Mouse (Mus musculus): ENCODE data around the gene Tcea2. TPM values are rescaled to one million over a fixed set of nuclear protein-coding genes. Genes with fewer than 3 reads are reported as not detected.

The Tcea2 gene
- total RNA-seq, 1 experiment from 2014 or later = 9.1 TPM

DNA sequence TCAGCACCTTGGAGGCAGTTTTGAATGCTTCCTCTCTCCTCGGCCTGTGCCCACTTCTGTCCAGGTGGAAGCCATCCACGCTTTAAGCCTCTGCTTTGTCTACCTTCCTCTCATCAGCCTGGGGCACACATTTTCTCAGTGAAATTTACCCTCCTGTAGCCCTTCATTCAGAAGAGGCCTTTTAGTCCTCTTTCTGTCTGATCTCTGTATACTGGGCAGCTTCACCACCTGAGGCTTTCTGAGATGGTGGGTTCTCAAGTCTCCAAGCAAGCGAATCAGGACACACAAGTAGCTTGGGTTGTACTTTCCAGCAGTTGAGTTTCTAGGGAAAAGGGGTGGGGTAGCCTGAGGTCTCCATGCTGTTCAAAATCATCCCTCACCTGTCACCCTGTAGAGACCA is 12.2 kb downstream of the Tcea2 start:
- no peak for ATAC-seq (replicated peaks in 1 of 2; ENCODE audit: insufficient read depth in 1 of 2, low FRiP score in 2 of 2, low TSS enrichment in 1 of 2, low read depth in 1 of 2, poor library complexity in 2 of 2, severe bottlenecking in 2 of 2)

DNA sequence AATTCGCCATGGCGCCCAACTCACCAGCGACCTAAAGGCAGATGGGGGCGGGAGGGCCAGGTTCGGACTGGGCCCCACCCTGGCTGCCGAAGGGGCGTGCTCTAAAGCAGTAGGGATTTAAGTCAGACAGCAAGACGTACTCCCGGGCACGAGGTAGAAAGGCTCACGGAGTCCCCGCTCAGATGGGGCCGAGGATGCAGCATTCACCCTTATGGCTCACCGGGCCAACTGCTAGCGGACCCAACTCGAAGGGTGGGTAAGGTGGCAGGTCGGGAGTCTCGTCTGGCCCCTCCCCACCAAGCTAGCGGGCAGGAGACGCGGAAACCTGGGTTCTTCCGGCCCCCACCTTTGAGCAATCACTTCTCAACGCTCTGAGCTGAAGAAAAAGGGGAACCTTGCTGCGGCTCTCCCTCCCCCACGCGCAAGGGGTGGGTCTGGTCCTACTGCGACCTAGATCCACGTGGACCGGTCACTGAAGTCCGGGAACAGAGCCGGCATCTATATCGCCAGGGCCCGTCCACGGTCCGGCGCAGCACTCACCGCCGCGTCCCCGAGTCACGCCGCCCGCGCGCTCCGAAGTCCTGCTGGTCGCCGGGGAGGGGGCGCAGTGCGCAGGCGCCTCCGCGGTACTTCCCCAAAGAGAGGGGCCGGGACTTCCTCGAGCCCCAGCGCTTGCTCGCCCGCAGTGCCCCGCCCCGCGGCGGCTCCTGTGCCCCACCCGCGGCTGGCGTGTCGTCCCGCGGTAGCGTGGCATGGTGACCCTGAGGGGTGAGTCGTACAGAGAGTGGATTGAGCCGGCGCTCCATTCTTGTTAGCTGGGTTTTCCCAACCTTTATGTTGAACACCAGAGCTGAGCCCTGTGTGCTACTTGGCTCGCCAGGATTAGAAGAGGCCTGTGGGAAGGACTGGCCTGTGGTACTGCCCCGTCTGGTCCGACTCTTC is 13.5 kb downstream of the Tcea2 start, which contains the start of gene Rgs19:
Rgs19 (minus strand) TSS at position 639 of the 942 bp plus-strand sequence.
- ATAC-seq (replicated peaks in 1 of 2; ENCODE audit: insufficient read depth in 1 of 2, low FRiP score in 2 of 2, low TSS enrichment in 1 of 2, low read depth in 1 of 2, poor library complexity in 2 of 2, severe bottlenecking in 2 of 2) = peak; percentile 79 to 81

DNA sequence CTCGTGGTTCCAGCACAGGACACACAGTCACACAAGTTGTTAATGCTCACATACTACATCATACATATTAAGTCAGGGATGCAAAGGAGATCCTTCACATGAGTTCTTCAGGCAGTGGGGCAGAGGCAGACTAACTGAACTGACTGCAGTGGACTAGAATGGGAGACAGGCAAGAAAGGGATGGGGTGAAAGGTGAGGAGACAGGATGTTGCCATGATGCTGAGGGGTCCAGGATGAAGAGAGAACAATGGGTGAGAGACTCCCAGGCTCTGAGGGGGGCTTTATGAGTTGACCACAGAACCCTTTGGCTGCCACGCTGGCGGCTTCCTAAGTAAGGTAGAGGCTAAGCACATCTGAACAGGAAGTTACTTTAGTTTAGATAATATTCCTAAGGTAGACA is 14.5 kb downstream of the Tcea2 start:
- ATAC-seq (replicated peaks in 1 of 2; ENCODE audit: insufficient read depth in 1 of 2, low FRiP score in 2 of 2, low TSS enrichment in 1 of 2, low read depth in 1 of 2, poor library complexity in 2 of 2, severe bottlenecking in 2 of 2) = no peak

DNA sequence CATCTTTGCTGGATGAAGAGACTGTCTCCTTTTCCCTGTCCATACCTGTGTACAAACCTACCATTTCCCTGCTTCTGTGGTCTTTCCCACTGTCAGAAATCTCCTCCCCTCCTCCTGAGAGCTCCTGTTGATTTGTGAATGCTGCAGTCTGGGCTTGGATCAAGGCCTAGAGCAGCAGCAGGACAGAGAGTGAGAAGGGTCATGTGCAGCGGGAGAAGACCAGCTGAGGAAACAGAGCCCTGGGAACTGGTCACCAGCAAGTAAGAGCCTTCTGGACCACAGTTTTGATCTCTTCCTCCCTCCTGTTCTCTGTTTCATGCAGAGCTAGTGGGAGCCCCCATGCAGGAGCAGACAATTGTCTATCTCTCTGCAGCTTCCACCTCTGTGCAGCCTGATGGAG is 15.7 kb downstream of the Tcea2 start:
- ATAC-seq (replicated peaks in 1 of 2; ENCODE audit: insufficient read depth in 1 of 2, low FRiP score in 2 of 2, low TSS enrichment in 1 of 2, low read depth in 1 of 2, poor library complexity in 2 of 2, severe bottlenecking in 2 of 2) = no peak

DNA sequence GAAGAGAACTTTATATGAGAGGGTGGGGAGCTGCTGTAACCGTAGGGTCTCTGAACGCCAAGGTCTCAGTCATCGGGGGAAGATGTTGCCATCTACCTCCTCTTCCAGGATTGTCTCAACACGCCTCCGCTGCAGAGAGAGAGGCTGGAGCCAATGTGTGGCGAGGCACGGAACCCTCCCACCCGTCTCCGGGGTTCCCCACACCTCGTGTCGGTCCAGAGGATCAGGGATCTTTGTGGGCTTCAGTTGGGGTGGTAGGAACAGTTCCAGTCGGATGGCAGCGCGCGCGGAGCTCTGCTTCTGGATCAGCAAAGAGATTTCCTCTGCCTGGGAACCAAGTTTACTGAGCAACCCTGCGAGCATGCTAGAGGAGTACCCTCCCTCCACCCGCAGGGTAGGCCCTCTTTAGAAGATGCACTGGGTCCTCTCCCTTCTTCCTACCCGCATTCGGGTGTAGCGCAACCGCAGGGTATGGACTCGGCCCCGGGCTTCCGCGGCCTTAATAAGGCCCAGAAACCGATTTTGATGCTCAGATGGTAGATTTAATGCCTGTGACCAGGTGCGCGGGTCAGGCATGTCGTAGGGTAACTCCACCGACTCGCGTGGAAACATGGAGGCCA is 16.8 kb downstream of the Tcea2 start:
- no peak for ATAC-seq (replicated peaks in 1 of 2; ENCODE audit: insufficient read depth in 1 of 2, low FRiP score in 2 of 2, low TSS enrichment in 1 of 2, low read depth in 1 of 2, poor library complexity in 2 of 2, severe bottlenecking in 2 of 2)

DNA sequence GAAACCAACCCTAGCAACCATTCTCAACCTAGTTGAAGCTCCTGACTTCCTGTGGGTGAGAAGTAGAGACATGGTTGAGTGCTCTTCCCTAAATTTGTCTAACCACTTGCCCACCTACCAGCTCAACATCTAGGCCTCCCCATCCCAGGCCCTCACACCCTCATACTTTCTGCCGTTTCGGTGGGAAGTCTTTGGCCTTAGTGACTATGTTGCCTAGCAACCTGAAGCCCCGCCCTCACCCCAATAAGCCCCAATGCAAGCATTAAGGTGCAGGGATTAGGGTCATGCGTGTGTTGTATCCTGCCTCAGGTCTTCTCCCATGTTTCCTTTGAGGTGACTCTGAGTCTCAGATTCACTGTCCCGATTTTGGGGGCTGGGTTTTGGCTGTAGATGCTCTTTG is 18.1 kb downstream of the Tcea2 start, which contains the start of gene Lkaaear1:
Lkaaear1 (minus strand) TSS at position 202 of the 400 bp plus-strand sequence.
- no peak for ATAC-seq (replicated peaks in 1 of 2; ENCODE audit: insufficient read depth in 1 of 2, low FRiP score in 2 of 2, low TSS enrichment in 1 of 2, low read depth in 1 of 2, poor library complexity in 2 of 2, severe bottlenecking in 2 of 2)

DNA sequence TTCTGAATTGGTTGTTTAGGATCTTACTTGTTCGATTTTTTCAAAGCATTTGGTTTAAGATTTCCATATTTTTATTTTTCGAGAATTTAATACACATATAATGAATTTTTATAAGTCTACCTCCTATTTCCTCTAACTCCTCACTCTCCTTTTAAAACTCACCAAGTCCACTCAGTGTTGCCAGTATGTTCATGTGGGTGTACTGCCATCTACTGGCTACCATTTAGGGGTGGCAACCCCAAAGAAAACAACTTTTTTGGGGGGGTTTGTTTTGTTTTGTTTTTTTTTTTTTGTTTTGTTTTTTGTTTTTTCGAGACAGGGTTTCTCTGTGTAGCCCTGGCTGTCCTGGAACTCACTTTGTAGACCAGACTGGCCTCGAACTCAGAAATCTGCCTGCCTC is 26.6 kb downstream of the Tcea2 start:
- ATAC-seq (replicated peaks in 1 of 2; ENCODE audit: insufficient read depth in 1 of 2, low FRiP score in 2 of 2, low TSS enrichment in 1 of 2, low read depth in 1 of 2, poor library complexity in 2 of 2, severe bottlenecking in 2 of 2) = peak; percentile 56 to 69; a peak in 3 of 4 replicates

DNA sequence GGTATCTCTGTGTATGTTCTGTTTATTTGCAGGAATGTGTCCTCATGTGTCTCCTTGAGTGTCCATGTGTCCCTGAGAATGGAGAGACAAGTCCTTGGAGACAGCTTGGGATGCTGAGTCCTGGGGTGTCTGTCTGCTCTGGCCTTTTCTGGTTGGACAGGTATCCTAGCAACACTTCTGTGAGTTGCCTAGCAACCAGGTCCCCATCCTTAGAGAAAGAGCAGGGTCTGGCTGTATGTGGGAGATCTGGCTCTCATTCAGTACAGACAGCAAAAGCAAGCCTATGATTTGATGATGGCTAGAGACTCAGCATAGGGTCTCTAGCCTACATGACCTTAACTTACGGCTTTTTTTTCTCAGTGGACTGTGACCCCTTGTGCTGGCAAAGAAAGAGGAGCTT is 33.6 kb downstream of the Tcea2 start:
- no peak for ATAC-seq (replicated peaks in 1 of 2; ENCODE audit: insufficient read depth in 1 of 2, low FRiP score in 2 of 2, low TSS enrichment in 1 of 2, low read depth in 1 of 2, poor library complexity in 2 of 2, severe bottlenecking in 2 of 2)

DNA sequence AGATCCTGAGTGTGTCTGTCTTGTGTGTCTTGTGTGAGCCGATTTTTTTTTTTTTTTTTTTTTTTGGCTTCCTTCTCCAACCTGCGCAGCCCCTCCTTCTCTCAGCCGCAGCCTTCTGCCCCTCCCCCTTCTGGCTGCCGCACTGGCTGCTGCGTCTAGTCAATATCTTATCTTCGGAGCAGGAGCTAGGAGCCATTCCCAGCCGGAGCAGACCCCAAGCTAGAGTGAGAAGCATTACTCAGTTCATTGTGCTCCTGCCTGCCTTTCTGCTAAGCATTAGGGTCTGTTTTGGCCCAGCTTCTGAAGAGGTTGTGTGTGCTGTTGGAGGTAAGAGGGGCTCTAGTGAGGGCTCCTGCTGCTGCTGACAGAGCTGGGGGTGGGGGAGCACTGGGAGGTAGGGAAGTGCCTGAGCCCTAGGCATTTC is 34.8 kb downstream of the Tcea2 start, which contains the start of gene Oprl1:
Oprl1 (plus strand) TSS at position 114 of the 424 bp plus-strand sequence.
- ATAC-seq (replicated peaks in 1 of 2; ENCODE audit: insufficient read depth in 1 of 2, low FRiP score in 2 of 2, low TSS enrichment in 1 of 2, low read depth in 1 of 2, poor library complexity in 2 of 2, severe bottlenecking in 2 of 2) = peak; percentile 40 to 59; a peak in 3 of 4 replicates

DNA sequence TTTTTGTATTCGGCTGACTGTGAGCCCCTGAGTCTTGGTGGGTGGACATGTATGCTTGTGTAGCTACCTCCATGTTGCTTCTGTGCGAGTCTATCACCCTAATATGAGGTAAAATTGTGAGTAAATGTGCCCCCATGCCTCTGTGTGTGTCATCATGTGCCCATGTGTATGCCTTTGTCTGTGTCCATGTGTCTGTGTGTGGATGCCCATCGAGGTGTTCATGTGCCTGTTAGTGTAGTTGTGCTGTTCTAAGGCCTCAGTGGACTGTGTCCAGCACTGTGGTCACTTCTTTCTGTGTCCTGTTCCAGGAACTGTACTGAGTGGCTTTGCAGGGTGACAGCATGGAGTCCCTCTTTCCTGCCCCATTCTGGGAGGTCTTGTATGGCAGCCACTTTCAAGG is 35.3 kb downstream of the Tcea2 start:
- no peak for ATAC-seq (replicated peaks in 1 of 2; ENCODE audit: insufficient read depth in 1 of 2, low FRiP score in 2 of 2, low TSS enrichment in 1 of 2, low read depth in 1 of 2, poor library complexity in 2 of 2, severe bottlenecking in 2 of 2)

DNA sequence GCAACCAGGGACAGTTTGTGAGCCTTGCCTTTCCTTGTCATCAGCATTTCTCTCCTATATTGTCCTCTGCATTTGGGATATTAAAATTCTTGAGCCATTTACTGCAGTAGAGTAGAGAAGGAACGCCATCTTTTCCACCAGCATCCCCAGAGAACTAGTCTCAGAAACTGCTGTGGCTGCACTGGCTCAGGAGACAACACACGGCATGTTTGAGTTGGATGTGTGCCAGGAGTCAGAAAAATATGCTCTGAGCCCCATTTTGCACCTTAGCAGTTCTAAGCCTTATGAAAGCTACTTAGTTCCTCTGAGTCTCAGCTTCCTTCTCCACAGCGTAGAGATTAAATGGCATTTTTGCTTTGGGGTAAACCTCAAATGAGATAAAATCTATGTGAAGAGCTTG is 36.9 kb downstream of the Tcea2 start:
- no peak for ATAC-seq (replicated peaks in 1 of 2; ENCODE audit: insufficient read depth in 1 of 2, low FRiP score in 2 of 2, low TSS enrichment in 1 of 2, low read depth in 1 of 2, poor library complexity in 2 of 2, severe bottlenecking in 2 of 2)

DNA sequence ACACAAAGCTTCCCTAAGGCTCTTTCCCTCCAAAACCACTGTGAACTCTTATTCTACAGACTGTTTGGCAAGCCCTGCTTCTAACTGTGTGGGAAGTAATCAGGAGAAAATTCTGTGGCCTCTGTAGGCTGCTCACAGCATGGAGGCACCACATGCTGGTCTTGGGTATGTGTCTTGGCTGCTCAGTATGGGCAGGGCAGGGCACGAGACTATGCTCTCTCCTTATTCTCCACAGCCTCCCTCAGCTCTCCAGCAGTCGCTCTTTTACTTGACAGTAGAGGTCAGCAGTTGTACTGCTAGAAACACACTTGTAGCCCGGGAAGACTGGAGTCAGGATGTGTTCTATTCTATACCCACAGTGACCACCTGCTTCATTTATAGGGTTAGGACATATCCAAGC is 40.0 kb downstream of the Tcea2 start:
- no peak for ATAC-seq (replicated peaks in 1 of 2; ENCODE audit: insufficient read depth in 1 of 2, low FRiP score in 2 of 2, low TSS enrichment in 1 of 2, low read depth in 1 of 2, poor library complexity in 2 of 2, severe bottlenecking in 2 of 2)

DNA sequence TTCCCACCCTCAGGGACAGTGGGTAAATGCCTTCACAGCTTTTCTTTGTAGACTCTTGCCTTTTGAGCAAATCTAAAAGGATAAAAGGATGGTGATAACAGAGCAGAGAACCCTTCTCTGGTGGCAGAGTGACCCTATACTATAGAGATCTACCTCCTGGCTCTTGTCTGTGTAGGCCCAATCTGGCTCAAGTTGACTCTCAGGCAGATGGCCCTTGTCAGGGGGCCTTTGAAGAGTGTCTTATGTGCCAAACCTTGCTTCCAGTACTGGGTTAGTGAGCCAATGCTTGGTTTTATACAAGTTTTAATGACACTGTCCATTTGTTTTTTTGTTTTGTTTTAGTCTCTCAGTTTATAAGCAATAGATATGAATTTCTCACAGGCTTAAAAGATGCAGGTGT is 41.1 kb downstream of the Tcea2 start:
- ATAC-seq (replicated peaks in 1 of 2; ENCODE audit: insufficient read depth in 1 of 2, low FRiP score in 2 of 2, low TSS enrichment in 1 of 2, low read depth in 1 of 2, poor library complexity in 2 of 2, severe bottlenecking in 2 of 2) = no peak

DNA sequence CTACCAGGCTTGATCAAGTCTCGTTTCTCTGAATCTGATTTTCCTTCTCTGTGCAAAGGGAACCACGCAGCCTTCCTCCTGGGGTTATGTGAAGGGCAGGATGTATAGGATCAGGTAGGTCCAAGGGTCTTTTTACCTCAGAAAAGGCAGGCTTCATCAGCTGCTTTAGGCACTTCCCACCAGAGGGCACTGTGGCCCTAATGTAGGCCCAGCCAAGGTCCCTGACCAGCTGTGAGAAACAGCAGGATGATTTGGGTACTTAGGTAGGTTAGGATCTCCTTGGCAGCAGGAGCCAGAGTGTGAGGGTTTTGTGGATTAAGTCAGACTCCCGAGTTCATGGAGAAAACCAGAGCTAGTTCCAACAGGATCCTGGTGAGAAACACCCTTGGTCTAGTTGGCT is 42.1 kb downstream of the Tcea2 start:
- peak in 1 of 2 experiments; percentile 40; a peak in 1 of 4 replicates for ATAC-seq (replicated peaks in 1 of 2; ENCODE audit: insufficient read depth in 1 of 2, low FRiP score in 2 of 2, low TSS enrichment in 1 of 2, low read depth in 1 of 2, poor library complexity in 2 of 2, severe bottlenecking in 2 of 2)

DNA sequence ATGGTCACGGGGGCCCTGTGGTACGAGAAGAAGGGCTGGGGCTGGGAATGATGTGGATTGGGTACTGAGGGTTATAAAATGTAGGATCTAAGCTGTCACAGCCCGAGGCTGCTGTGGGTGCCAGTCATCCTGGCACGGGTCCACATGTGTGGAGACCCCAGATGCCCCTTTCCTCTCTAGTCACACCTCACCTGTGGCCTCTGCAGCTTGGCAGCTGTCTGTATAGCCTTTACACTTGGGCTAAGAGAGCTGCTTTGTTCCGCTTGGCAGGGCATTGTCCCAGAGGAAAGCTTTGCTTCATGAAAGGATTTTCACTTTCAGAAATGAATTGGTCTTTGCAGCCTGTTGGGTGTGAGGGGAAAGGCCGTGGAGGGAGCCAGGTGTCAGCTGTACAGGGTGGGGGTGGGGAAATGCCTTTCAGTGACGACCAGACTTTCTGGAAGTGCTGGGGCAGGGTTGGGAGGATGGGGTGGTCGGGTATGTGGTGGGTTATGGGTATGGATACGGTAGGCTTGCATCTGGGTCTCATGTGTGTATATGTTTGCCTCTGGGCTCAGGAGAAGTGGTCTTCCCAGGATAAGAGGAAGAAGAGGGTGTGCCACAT is 47.7 kb downstream of the Tcea2 start:
- ATAC-seq (replicated peaks in 1 of 2; ENCODE audit: insufficient read depth in 1 of 2, low FRiP score in 2 of 2, low TSS enrichment in 1 of 2, low read depth in 1 of 2, poor library complexity in 2 of 2, severe bottlenecking in 2 of 2) = no peak

DNA sequence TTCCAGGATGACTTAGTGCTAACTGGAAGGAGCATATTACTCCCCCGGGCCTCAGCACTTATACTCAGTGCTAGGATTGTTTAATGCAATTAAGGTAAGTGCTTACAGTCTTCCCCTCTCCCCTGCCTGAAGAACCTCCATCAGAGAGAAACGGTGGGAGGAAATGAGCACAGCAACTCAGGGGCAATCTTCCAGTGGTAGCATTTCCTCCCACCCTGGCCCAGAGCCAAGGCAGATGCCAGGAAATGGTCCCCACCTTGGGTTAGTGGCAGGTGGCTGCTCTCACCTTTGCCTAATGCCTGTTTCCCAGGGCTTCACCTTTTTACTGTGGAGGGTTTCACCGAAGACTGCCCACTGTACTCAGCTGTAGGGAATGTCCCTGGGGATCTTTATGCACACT is 49.9 kb downstream of the Tcea2 start:
- no peak for ATAC-seq (replicated peaks in 1 of 2; ENCODE audit: insufficient read depth in 1 of 2, low FRiP score in 2 of 2, low TSS enrichment in 1 of 2, low read depth in 1 of 2, poor library complexity in 2 of 2, severe bottlenecking in 2 of 2)
